Mouse (Mus musculus): ENCODE data around the gene Lrrc3. TPM values are rescaled to one million over a fixed set of nuclear protein-coding genes. Genes with fewer than 3 reads are reported as not detected.

Lrrc3 gene
- polyA plus RNA-seq, 1 experiment from 2014 or later = 1.5 TPM

DNA sequence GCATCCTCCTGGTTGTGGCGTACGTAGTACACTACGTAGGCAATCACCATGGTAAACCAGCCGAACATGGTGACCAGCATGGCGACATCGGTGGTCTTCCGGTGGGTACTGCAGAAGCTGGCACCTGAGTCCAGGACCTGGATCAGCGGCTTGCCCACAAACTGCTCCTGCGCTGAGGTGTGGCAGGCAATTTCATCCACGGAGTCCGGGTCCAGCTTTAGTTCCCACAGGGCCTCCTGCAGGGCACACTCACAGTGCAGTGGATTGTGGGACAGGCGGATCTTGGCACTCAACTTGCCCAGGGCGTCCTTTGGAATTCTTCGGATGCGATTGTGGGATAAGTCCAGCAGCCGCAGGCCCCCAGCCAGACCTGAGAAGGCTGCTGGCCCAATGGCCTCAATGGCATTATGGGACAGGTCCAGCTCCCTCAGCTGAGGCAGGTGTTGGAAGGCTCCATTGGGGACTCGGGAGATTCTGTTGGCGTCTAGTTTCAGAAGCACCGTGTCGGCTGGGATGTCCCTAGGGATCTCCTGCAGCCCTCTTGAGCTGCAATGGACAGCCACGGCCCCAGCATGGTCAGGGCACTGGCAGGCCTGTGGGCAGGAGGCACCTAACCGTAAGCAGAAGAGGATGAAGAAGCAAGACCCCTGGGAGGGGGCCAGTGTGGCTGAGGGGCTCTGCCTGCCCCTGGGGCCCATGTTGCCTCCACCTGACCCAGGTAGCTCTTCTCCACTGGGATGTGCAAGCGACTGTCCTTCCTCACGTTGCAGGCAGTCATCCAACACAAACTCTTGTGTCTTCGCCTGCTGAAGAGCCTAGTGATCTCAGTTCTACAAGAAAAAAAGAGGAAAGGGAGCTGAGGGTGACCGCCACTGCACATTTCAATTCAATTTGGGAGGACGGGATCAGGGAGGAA is 1.2 kb downstream of the Lrrc3 start:
- Histone ChIP-seq H3K4me1 (peaks cover 23% of the 10 kb centered on the region), H3K36me3 (no peaks in the 10 kb centered on the region), H3K27me3 (ENCODE audit: low read depth, poor library complexity, severe bottlenecking) (peaks cover 27% of the 10 kb centered on the region), H3K9me3 (replicated peaks) (no peaks in the 10 kb centered on the region), H3K4me3 (peak overlapping the region; percentile 66), H3K27ac (no peak overlapping the region)
- no peak for DNase-seq (ENCODE audit: low spot score)
- WGBS = 88% methylated on average over 27 of the region's 27 CpGs

DNA sequence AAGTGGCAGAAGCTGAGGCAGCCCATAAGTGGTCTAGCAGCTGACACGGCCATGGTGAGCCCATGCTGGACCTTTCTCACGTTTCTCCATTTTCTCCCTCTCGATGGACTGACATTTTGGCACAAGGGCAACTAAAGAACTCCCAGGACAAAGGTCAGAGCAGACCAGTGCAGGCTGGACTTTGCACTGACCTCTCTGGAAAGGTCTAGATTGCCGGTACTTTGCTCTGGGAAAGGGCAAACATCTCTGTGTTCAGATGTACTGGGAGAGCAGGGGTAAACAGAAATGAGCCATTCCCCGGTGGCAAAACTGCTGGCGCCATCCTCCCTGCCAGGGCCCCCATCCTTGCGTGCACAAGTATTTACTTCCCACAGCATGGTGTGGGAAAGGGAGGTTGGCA is 2.2 kb downstream of the Lrrc3 start:
- Histone ChIP-seq H3K36me3 (no peaks in the 10 kb centered on the region), H3K9me3 (replicated peaks) (no peaks in the 10 kb centered on the region)
- 90% methylated on average over 7 of the region's 7 CpGs for WGBS

DNA sequence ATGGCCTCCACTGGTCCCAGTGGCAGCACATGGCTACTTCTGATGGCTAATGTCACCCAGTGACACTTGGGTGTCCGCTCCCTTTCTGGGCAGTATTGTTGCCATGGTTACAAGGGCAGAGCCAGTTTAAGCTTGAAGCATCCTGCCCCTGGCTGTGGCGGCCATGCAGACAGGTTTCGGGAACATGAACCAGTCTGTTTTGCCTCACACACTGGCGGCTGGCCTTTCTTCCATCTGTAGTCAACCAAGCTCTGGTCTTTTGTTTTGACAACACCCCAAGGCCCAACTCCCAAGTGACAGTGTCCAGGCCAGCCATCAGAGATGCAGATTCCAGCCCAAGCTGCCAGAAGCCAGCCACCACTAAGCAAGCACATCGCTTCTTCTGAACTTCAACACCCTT is 6.8 kb downstream of the Lrrc3 start:
- WGBS = 58% methylated on average over 5 of the region's 5 CpGs
- H3K27me3 ChIP-seq (ENCODE audit: low read depth, poor library complexity, severe bottlenecking) = peaks cover 3% of the 10 kb centered on the region
- H3K36me3 ChIP-seq = no peaks in the 10 kb centered on the region
- no peaks in the 10 kb centered on the region for H3K9me3 ChIP-seq (replicated peaks)
- H3K27ac ChIP-seq = no peak overlapping the region
- no peak for DNase-seq (ENCODE audit: low spot score)
- no peaks in the 10 kb centered on the region for H3K4me1 ChIP-seq
- H3K4me3 ChIP-seq = no peak overlapping the region

More for the DNA sequence above, 2.2 kb downstream of the Lrrc3 start:
- H3K27ac ChIP-seq = no peak overlapping the region
- H3K4me3 ChIP-seq = no peak overlapping the region
- H3K4me1 ChIP-seq = peaks cover 23% of the 10 kb centered on the region
- peaks cover 23% of the 10 kb centered on the region for H3K27me3 ChIP-seq (ENCODE audit: low read depth, poor library complexity, severe bottlenecking)
- no peak for DNase-seq (ENCODE audit: low spot score)

DNA sequence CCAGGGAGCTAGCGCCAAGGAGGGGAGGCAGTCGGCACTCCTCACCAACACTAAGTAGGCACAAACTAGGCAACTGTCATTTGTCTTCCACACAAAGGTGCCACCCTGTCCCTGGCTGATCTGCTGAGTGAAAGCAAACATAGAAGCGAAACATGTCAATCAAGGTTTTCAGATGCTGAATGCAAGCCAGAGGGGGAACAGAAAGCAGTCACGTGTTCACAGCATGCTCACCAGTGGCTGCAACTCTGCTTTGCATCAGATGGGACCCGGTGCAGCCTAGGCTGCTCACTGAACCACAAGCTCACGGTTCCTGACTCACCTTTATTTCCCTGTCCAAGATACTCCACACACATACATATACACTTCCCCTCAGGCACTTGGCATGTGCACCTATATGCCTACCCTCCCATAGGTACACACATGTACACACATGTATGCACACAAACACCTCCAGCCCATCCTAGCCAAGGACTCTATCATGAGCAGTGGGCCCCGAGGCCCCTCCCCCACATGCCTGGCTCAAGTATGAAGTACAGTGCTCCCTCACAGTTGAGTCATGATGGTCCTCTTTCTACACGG is 11.3 kb downstream of the Lrrc3 start:
- 89% methylated on average over 8 of the region's 8 CpGs for WGBS
- no peaks in the 10 kb centered on the region for H3K36me3 ChIP-seq
- H3K27ac ChIP-seq = no peak overlapping the region
- no peak overlapping the region for H3K4me3 ChIP-seq
- H3K4me1 ChIP-seq = no peaks in the 10 kb centered on the region
- no peak for DNase-seq (ENCODE audit: low spot score)
- no peaks in the 10 kb centered on the region for H3K27me3 ChIP-seq (ENCODE audit: low read depth, poor library complexity, severe bottlenecking)
- H3K9me3 ChIP-seq (replicated peaks) = no peaks in the 10 kb centered on the region

DNA sequence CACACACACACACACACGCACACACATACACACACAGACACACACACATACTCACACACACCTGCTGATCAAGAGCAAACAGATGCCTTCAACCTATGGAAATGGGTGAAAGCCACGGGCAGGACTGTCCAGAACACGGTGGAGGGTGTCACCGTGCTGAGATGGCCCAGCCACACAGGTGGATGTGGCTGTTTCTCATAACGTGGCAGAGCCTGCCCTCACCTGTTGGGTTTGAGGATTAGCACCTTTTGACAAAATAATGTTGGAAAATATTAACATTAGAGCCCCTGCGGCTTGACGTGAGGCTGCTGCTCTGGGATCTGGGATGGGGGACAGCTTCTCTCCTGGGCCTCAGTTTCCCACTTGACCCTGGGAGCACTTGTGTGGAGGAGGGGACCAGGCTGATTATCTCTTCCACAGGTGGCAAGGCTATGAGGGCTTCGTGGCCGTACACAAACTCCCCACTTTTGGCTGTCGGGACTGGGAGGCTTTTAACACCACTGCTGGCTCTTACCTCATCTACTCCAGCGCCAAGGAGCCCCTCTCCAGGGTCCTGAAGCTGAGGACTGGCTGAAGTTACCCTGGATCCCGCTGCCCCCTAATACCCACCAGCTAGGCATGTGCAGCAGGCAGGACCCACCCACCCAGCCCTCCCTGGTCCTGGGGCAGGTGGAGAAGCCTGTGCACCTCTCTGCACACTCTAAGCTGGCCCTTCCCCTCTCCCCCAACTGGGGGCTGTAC is 16.2 kb downstream of the Lrrc3 start:
- Histone ChIP-seq H3K27me3 (ENCODE audit: low read depth, poor library complexity, severe bottlenecking) (no peaks in the 10 kb centered on the region), H3K9me3 (replicated peaks) (no peaks in the 10 kb centered on the region), H3K27ac (no peak overlapping the region), H3K36me3 (no peaks in the 10 kb centered on the region), H3K4me3 (no peak overlapping the region), H3K4me1 (no peaks in the 10 kb centered on the region)
- WGBS = 57% methylated on average over 12 of the region's 12 CpGs
- peak; percentile 58 for DNase-seq (ENCODE audit: low spot score)

DNA sequence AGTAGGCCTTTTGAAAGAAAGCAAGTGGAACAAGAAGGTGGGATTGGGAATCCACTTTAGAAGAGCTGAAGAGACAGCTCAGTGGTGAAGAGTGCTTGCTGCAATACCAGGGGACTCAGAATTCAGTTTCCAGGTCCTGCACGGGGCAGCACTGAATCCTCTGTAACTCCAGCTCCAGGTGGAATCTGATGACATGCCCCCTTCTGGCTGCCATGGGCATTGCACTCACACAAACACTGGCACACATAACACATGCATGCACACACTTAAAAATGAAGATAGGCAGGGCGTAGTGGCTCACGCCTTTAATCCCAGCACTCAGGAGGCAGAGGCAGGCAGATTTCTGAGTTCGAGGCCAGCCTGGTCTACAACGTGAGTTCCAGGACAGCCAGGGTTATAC is 19.8 kb downstream of the Lrrc3 start:
- Histone ChIP-seq H3K27me3 (ENCODE audit: low read depth, poor library complexity, severe bottlenecking) (no peaks in the 10 kb centered on the region), H3K4me3 (no peak overlapping the region), H3K9me3 (replicated peaks) (no peaks in the 10 kb centered on the region), H3K27ac (no peak overlapping the region), H3K36me3 (no peaks in the 10 kb centered on the region), H3K4me1 (no peaks in the 10 kb centered on the region)
- no peak for DNase-seq (ENCODE audit: low spot score)
- 85% methylated on average over 5 of the region's 5 CpGs for WGBS

DNA sequence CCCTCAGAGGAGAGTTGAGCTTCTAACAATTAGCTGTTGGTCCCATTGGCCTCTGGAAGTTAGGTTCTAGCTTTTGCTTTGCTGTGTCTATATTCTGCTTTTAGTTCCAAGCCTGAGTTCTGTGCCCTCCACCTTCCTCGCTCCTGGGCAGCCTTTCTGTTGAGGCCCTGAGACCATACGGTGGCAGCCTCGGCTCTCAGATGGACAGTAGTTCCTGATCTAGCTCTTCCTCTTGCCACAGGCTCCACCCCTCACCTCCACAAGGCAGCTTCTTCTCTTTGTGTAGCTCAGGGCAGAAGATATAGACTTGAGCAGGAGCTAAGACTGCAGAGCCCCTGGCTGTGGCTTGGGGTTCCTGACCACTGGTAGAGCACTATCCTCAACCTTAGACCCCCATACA is 22.0 kb downstream of the Lrrc3 start:
- no peaks in the 10 kb centered on the region for H3K36me3 ChIP-seq
- H3K9me3 ChIP-seq (replicated peaks) = no peaks in the 10 kb centered on the region
- no peak overlapping the region for H3K27ac ChIP-seq
- no peaks in the 10 kb centered on the region for H3K27me3 ChIP-seq (ENCODE audit: low read depth, poor library complexity, severe bottlenecking)
- 80% methylated on average over 3 of the region's 3 CpGs for WGBS
- H3K4me3 ChIP-seq = no peak overlapping the region
- no peak for DNase-seq (ENCODE audit: low spot score)
- 0 out of 2 replicates have a peak, but pooled peaks cover 5% of the 10 kb centered on the region for H3K4me1 ChIP-seq

DNA sequence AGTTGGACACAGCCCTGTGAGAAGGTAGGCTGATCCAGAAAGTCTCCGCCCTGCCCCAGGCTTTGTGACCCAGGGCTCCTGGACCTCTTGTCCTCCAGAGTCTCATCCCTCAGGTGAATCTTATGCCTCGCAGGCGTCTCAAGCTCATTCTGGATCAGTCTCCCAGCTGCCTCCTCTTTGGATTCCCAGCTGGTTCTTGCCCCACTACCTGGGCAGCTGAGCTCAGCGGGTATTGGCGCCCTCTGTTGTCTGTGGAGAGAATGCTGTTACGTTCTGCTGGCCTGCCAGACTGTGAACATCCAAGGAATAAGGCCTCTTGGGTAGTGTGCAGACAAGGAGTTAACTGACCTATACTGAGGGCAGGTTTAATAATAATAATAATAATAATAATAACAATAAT is 23.4 kb downstream of the Lrrc3 start:
- no peak overlapping the region for H3K27ac ChIP-seq
- H3K4me1 ChIP-seq = 0 out of 2 replicates have a peak, but pooled peaks cover 7% of the 10 kb centered on the region
- H3K4me3 ChIP-seq = no peak overlapping the region
- no peaks in the 10 kb centered on the region for H3K36me3 ChIP-seq
- WGBS = 67% methylated on average over 6 of the region's 6 CpGs
- no peaks in the 10 kb centered on the region for H3K9me3 ChIP-seq (replicated peaks)
- no peak for DNase-seq (ENCODE audit: low spot score)
- no peaks in the 10 kb centered on the region for H3K27me3 ChIP-seq (ENCODE audit: low read depth, poor library complexity, severe bottlenecking)

DNA sequence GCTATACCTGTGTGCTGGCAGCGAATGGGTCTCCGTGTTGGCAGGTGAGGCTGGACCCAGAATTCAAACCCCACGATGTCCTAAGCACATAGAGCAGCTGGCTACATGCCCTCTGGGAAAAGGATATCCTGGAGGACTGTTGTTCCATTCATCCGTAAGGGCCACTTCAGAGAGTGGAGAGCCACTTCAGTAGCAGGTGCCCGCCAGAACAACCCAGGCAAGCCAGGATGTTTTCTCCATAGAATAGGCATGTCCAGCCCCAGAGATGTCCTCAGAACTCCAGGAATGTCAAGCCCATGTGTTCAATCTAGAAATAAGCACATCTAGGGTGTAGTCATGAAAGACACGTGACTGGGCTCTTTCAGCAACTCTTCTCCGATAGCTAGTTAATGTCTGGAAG is 32.7 kb downstream of the Lrrc3 start:
- 89% methylated on average over 7 of the region's 7 CpGs for WGBS
- H3K4me3 ChIP-seq = no peak overlapping the region
- H3K36me3 ChIP-seq = no peaks in the 10 kb centered on the region
- DNase-seq (ENCODE audit: low spot score) = no peak
- H3K27me3 ChIP-seq (ENCODE audit: low read depth, poor library complexity, severe bottlenecking) = no peaks in the 10 kb centered on the region
- H3K4me1 ChIP-seq = peaks cover 4% of the 10 kb centered on the region
- H3K9me3 ChIP-seq (replicated peaks) = no peaks in the 10 kb centered on the region
- H3K27ac ChIP-seq = no peak overlapping the region

DNA sequence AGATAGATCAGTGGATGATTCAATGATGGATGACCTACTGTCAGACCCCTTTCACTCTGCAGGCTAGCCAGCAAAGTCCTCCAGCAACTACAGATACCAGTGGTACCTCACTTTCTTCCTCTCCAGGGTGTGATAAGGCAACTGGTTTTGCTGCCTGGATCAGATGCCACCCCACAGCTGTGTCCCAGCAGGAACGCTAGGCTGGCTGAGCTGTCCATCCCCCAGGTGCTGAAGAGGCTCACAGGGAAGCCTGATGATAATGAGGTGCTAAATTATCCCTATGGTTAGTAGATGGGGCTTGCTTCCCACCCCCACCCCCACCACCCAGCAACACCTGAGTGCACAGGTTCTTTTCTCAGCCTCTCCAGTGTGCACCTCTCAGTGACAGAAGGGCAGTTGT is 34.8 kb downstream of the Lrrc3 start:
- WGBS = 11% methylated on average over 1 of the region's 1 CpGs
- Histone ChIP-seq H3K36me3 (no peaks in the 10 kb centered on the region), H3K27me3 (ENCODE audit: low read depth, poor library complexity, severe bottlenecking) (no peaks in the 10 kb centered on the region), H3K27ac (no peak overlapping the region), H3K4me1 (peaks cover 13% of the 10 kb centered on the region), H3K9me3 (replicated peaks) (no peaks in the 10 kb centered on the region), H3K4me3 (no peak overlapping the region)
- peak; percentile 40 for DNase-seq (ENCODE audit: low spot score)

DNA sequence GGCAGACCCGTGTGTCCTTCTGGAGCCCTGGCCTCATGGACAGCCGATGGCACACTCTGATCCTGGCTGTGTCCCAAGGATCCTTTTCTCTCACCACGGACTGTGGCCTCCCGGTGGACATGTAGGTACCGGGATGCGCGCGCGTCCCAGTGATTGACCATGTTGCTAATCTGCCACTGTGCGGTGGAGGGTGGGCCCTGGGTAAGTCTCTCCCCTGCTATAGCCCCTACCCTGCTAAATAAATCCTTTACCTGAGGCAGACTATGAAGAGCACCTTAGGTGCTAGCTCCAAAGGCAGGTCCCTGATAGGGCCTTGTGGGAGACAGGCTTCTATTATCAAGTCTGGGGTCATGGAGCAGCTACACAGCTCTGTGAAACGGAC is 37.6 kb downstream of the Lrrc3 start:
- DNase-seq (ENCODE audit: low spot score) = peak; percentile 41
- Histone ChIP-seq H3K4me1 (peaks cover 13% of the 10 kb centered on the region), H3K4me3 (peak overlapping the region; percentile 36), H3K27ac (0 out of 2 replicates have a peak overlapping the region, but pooled peaks have one; percentile 7), H3K36me3 (no peaks in the 10 kb centered on the region), H3K27me3 (ENCODE audit: low read depth, poor library complexity, severe bottlenecking) (no peaks in the 10 kb centered on the region), H3K9me3 (replicated peaks) (no peaks in the 10 kb centered on the region)
- WGBS = 29% methylated on average over 11 of the region's 11 CpGs

DNA sequence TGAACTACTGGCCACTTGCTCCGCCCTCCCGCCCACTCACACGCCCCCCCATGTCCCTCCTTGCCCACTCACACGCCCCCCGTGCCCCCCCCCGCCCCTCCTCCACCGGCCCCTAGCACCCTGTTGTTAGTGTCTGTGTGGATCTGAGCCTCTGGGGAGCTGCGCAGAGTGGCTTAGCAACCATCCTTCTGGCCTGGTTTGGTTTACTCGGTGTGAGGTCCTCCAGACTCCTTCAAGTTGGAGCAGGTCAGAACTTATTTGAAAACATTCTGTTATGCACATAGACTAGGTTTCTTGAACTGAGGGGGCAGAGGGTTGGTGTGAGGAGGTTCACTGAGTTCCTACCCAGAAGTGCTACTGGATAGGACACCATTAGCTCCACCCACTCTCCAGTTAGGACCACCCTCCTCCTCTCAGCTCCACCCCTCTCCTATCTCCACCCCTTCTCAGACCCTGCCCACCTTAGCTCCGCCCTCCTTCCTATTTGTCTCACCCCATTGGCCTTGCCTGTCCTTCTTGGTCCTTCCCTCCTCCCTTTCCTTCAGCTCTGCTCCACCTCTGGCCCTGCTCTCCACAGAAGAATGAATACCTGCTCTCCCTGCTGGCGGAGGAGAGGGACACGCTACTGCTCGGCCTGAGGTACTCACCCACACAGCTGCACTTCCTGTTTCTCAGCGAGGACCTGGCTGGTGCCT is 38.1 kb downstream of the Lrrc3 start:
- H3K4me1 ChIP-seq = peaks cover 13% of the 10 kb centered on the region
- WGBS = 33% methylated on average over 14 of the region's 14 CpGs
- peak overlapping the region; percentile 36 for H3K4me3 ChIP-seq
- 0 out of 2 replicates have a peak overlapping the region, but pooled peaks have one; percentile 7 for H3K27ac ChIP-seq
- peak; percentile 43 for DNase-seq (ENCODE audit: low spot score)
- H3K36me3 ChIP-seq = no peaks in the 10 kb centered on the region
- H3K9me3 ChIP-seq (replicated peaks) = no peaks in the 10 kb centered on the region
- H3K27me3 ChIP-seq (ENCODE audit: low read depth, poor library complexity, severe bottlenecking) = no peaks in the 10 kb centered on the region

Measured in limb, embryonic 10.5 days (tissue).